Mouse (Mus musculus) induced T-regulatory cell, adult 2 months (primary cell): ENCODE results near the gene Epha6.

Experiments
- DNase-seq: peaks from one replicate; pipeline ENCODE4 v3.0.0-alpha.2; 2012; ENCODE audit warnings: low read depth

Gene Epha6

DNA sequence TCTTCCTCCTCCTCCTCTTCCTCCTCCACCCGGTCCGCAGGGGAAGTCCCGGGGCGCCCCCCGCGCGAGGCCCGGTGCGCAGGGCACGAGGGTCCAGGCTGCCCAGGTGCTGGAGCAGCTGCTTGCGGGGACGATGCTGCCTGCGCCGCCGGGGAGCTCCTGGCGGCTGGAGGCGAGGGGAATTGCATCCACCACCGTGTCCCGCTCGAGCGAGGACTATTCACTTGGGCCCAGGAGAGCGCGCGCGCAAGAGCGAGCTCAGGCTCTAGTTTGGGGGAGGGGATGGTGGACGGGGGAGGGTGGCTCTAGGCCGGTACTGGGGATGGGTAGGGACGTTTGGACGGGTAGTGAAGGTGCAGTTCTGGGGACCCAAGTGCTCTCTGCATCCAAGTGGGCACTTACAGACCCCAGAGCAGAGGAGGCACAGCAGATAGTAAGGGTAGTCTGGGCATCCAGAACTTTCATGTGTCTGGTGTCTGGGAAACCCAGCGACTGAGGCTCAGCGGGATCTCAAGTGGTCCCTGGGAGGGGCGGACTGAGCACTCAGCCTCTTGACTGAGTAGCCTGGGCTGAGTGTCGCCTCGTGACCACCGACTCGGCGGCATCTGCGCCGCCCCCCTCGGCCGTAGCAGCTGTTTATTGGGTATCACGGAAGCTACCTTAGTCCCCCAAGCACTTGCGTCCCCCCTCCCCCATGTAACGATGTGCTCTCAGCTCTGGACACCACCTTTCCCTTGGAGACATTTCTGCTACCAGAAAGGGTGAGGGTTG, at the start of gene Epha6:
TSS of gene Epha6 (minus strand) at position 471 of the 771 bp plus-strand sequence.
- no peak for DNase-seq

DNA sequence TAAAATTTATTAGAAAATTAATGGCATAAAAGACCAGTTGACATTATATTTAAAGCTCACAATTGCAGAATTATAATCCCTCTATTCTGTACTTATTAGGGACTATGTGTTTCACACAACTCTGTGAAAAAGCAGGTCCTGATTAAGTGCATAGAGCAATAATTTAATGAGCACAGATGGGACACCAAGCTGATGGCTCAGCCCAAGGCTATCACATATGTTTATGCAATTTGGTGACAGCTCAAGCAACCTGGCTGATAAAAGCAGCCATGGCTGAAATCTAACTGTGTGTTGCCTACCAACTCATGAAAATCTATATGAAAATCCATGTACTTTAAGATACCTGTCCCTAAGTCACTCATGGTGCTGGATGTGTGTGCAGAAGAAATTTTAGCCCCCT, 46.4 kb upstream of the Epha6 start:
- no peak for DNase-seq

DNA sequence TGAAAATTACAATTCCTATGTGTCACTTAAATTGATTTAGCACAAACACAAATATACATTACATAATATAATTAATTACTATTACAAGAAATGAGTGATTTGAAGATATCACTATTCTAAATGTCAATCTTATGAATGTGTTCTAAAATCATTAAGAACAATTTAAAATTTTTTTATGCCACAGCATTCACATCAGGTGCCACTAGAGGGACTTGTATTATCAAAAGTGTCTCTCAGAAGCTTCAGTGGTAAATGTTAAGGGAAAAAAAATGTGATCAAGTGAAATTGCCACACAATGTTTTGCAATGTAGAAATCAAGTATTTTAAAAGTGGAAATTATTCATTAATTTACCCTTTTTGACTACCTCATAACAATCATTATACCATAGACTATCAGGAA, 22.8 kb upstream of the Epha6 start:
- no peak for DNase-seq

DNA sequence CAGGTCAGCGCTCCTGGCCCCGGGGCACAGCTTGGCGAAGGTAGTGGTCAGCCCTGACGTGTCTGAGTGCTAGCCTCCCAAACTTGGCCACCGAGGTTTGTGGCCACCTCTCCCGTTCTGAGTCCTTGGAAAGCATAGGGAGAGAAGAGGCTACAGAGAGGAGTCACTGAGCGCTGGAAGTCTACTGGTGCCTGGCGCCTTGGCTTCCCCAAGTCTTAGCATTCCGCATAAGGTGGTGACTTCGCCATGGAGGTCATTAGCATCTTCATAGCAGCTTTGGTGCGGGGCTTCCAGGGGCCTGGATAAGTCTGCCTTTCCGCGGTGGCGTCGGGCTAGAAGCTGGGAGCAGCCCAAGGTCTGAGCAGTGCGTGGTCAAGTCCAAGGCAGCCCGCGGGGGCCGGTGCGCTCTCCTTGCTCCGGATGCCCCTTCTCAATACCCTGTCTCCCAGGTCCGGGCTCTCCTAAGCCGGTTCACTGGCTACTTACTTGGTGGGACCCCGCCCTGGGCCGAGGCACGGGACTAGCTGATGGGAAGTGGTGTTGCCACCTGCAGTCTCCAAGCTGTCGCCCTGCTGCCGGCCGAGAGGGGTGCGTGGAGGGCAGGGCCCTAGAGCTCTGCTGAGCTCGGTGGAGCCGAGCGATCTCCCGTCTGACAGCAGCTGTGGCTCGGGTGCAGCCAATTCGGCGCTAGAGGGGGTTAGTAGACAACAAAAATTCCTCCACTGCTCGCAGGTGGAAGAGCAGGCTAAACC, 677 bp upstream of the Epha6 start:
- DNase-seq, result no peak

DNA sequence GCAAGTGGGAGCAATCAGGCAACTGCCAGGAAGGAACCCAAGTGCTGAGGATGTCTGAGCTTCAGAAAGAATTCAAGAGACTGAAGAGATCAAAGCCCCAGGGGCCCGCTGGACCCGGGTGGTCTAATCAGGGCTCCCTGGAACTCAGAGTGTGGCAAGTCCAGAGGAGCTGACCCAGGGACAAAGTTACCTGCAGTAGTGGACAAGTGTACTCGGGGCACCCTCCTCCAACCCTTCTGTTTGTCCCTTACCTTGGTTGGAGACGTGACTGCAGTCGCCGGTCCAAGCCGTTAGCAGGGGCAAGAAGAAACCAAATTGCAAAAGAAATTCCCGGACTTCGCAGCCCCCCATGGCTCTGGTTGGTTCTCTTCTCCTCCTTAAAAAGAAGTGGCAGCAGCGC, 718 bp downstream of the Epha6 start:
- no peak for DNase-seq

DNA sequence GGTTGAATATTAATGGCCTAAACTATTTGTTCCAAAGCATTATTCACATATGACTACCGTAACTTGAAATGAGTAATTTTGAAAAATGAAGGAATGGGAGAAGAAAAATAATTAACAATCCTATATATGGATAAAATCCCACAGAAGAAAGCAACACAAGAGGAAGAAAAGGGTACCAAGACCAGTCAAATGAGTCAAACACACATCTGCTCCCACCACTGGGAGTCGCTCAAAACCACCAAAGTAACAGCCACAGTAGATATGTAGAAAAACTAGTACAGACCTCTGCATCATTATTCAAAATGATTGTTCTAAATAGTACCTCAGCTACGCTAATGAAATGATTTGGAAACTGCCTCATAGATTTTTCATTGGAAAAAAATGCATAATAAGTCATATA, 20.0 kb downstream of the Epha6 start:
- no peak for DNase-seq

DNA sequence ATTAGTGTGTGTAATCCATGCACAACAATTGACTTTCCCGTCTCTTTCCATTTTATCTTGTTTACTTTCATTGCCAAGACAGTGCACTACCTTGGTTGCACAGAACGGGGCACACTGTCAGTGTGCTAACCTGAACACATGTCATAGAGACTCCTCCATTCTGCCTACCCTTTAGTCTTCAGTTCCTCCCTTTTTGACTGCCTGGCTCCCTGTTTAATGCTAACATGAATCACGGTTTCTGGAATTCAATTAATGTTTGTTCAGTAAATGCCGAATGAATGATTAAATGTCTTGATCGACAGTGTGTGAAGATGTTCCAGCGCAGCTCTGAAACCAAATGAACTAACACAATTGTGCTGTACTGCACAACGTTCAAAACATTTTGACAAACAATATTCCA, 20.6 kb downstream of the Epha6 start:
- no peak for DNase-seq

DNA sequence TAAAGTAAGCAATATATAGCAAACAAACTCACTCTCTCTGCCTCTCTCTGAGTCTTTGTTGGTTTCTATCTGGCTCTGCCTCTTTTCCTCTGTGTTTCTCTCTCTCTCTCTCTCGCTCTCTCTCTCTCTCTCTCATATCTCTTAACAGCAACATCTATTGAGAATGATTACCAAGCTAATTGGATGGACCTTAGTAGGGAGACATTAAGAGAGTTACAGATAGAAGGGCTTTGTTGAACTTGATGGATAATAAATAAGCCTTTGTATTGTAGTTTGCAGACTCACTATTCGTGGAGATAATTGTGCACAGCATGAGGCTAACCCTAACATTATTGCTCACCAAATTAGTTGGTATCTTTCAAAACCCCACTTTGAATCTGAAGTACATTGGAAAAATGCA, 34.8 kb downstream of the Epha6 start:
- DNase-seq, result no peak

DNA sequence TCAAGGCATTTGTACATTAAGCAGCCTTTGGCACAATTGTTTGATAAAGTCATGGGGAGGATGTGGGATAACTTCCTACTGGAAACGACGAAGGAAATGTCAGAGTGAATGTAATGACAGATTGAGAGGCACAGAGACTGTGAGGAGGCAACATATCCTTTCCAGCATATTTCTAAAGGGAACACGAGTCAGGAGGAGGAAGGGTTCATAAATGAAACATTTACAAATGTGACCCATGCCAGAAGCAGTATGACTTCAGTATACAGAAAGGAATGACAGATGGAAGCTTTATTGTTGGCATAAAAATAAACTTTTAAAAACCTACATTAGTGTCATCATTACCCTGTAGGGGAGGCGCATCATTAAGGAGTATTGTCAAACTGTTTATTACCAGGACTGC, 60.9 kb downstream of the Epha6 start:
- no peak for DNase-seq

DNA sequence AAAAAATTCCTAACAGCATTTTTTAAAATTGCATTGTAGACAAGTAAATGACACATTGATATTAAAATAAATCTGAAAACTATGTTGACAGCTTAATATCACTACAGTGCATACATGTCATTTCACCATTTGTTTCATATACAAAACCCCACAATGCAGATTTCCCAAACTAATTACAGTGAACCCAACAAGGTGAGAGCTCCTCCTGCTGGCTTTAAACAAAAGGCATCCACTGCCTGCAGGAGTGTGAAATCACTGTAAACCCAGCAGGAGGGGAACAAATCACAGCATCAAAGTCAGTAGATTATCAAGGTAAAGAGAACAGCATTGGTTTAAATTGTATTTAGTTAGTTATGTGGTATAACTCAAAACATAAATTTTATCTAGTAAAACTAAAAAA, 67.1 kb downstream of the Epha6 start:
- no peak for DNase-seq

DNA sequence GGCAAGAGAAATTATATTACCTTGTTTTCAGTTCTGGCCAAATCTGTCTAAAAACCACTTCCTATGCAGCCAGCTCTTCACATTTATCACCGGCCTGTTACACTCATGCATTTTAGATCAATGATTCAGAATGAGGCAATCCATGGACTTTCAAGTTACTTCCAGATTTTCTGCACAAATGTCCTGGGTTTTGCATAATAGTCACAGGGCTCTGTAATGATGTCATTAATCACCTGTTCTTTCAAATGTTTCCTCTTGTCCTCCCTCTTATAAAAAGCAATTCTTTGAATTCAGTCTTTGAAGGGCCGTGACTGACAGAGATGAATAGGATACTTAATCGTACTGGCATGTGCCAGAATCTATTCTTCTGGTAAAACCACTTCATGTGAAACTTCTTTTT, 95.6 kb downstream of the Epha6 start:
- no peak for DNase-seq

DNA sequence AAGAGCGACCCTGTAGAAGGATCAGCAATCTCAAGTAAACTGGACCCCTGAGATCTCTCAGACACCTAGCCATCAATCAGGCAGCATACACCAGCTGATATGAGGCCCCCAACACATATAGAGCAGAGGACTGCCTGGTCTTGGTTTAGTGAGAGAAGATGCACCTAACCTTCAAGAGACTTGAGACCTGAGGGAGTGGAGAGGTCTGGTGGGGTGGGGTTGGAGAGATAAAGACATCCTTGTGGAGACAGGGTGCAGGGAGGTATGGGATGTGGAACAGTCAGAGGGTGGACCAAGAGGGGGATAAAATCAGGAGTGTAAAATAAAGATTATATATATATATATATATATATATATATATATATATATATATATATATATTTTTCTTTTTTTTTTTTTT, 105.8 kb downstream of the Epha6 start:
- no peak for DNase-seq

DNA sequence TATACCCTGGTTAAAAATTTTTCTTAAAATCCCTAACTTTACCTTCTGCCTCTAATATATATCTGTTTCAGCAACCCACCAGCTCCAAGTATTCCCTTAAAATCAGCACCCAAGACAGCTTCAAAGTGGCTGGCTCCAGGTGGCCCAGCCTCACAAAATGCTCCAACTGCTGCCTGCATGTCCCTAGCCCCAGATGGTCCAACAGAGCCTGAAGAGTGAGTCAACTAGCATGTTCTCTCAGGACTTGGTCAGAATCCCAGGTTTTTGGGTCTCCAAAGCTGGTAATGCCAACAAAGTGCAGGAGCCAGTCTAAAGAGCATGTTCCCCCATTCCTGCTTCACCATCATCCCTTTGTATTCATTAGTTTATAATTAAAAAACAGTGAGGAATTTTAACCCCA, 129.6 kb downstream of the Epha6 start:
- DNase-seq, result no peak

DNA sequence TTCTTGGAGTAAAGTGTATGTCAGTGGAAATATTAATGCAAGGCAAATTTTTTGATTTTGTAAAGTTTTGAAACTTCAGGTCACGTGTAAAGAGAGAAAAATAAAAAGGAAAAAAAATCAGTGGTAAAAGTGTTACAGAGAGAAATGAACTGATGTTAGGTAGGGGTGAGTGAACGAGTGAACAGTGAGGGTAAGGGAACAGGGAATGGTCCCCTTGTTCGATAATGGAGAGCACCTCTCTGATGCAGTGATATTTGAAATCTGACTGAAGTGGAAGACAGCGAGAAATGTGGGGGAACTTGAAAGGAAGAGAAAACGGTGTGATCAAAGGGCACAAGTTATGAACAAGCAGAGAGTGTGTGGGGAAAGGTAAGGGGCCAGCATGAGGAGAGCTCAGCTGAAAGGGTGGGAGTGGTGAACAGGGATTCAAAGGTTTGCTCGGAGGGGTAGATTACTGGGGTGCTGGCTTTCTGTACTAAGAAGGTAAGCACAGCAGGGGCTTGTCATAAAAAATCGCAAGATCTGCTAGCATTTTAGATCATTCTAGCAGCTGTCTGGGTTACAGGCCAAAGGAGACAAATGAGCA, 137.0 kb downstream of the Epha6 start:
- no peak for DNase-seq

DNA sequence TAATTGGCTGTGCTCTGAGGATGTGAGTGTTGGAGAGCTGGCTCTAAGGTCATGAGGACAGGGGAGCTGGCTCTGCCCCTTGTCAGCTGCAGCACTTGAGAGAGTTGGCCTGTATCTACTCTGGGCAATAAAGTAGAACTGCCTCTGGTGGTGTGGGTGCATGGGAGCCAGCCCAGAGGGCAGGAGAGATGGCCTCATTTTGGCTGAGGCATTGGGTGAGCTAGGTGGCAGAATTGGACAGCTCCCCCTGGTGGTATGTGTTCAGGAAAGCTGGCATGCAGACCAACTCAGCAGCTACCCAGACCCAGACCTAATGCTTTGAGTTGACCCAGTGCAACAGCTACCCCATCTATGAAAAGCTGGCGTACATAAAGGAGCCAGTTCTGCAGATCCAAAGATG, 170.0 kb downstream of the Epha6 start:
- DNase-seq, result no peak

DNA sequence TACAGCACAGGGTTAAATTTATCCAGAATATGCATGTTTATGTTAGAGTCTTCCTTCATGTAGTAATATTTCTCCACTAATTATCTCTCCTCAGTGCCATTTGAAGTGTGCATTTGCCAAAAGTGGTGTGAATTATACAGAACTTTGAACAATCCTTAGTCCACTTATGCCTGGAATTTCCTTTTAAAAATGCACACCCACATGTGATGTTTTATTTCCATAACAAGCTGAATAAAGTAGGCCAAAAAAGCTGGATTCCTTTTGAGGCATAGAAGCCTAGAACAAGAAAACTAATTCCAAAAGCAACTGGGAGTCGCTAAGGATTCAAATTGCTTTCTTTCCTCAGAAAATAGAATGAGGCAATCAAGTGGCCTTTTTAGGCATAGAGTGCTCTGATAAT, 171.1 kb downstream of the Epha6 start:
- DNase-seq, result no peak

DNA sequence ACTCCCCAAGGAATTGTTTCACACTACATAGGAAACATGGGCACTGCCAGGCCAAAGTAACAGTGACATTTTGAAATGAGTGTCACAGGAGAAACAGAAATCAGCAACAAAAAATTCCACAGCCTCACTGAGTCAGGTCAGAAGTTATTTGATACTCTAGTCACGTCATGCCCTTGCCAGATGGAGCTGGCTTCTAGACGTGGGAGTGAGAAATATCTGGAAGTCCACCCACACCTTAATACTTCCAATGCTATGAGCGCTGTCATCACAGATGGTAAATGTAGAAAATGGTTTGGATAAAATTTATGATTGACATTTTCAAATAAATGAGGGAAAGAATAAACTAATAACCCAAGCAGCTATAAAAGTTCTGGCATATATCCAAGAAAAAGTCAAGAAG, 210.0 kb downstream of the Epha6 start:
- DNase-seq, result no peak

DNA sequence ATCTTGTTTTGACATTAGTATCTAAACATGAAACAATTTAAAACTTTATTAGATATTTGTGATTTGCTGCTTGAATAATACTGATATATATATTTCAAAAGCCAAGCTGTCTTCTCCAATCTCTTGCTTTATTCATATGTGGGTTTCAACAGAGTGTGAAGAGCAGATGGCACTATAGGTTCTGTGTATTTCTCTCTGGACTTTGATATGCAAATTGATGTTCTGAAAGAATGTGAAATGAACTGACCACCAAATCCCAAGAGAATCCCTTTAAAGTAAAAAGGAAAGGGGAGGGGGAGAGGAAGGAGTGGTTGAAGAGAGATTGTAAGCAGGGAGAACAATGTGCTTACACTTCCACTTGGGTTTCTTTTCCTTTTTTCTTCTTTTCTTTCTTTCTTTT, 212.4 kb downstream of the Epha6 start:
- DNase-seq, result no peak

DNA sequence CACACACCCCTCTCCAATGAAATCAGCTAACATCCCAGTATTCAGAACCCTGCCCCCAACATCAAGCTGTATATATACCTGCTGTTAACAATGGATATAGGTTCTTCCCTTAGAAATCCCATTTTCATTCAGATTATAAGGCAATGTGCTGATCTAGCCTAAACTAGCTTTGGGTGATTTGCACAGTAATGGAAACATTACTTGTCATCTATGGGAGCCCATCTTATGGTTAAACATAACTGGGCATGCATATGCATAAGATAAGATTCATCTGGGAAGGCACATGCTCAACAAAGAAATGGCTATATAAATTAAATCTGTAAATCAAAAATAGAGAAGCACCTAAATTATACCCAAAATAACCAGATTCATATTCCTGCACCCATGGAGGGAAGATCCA, 230.2 kb downstream of the Epha6 start:
- no peak for DNase-seq

DNA sequence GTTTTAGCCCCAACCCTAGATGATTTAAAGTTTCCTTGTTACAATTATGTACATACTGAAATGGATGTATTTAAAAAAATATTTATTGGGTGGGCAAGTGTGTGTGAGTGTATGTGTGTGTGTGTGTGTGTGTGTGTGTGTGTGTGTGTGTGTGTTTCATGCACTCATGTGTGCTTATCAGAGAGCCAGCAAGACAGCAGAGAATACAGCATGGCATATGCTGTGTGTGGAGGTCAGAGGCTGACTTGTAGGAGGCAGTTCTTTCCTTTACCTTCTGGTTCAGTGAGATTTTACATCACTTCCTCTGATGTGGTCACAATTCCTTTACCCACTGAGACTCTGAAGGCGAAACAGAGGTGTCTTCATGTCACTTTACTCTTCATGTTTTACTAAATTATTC, 321.4 kb downstream of the Epha6 start:
- DNase-seq, result no peak

DNA sequence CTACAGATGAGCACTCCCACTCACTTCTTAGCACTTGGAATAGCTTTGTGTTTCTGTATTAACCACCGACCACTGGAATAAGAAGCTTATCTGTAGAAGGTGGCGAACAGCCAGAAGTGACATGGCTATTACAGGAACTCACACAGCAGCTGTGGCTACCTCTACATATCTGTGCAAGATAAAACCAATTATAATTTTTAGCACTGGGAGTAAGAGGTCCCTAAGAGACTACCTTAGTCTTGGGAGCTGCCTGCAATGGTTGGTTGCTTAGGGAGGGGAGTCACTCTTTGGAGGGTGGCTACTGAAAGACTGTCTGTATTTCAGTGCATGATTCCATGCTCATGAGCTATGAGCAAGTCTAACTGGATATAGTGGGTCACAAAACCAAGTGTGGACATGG, 331.2 kb downstream of the Epha6 start:
- DNase-seq, result no peak

DNA sequence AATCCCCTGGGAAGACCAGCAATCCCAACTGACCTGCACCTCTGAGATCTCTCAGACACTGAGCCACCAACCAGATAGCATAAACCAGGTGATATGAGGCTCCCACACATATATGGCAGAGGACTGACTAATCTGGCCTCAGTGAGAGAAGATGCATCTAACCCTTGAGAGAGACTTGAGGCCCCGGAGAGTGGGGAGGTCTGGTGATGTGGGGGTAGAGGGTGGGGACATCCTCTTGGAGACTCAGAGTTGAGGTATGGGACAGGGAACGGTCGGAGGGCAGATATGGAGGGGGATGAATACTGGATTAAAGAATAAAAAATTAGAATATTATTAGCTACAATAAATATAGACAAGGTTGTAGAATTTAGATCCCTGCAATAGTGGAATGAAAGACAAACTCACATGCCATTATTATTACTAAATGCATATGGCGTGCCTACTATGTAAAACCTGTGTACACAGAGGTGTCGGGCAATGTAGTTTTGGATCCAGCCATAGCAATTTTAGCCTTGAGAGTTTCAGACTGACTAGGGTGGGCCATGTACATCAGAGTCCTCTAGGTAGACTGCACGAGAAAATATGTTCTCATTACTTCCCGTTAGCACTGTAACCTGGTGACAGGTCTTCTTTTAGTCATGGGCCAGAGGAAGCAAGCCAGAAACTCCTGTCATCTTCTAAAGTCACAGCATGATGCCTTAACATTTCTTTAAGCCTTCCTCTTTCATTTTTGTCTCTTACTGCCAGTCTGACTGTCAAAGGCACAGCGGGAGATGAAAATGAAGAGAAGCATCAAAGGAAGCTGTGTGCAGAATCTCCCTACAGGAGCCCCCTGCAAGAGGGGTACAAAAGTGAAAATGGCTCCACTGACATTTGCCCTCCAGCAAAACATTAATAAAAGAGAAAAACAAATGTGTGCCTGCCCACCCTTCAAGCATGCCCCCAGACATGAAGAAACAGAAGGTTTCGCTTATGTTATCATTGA, 338.7 kb downstream of the Epha6 start:
- DNase-seq, result no peak
